Mouse (Mus musculus): Measurements from ENCODE around the gene Gm21987.

GRCm38 (mm10) chr16:38363256-38363595, 16.4 kb downstream of the Gm21987 start:
- TF ChIP-seq POLR2A (IDR thresholded peaks at IDR 0.05; ENCODE audit: borderline replicate concordance, extremely low read depth, low read depth, low read length) (no peak), CTCF (IDR thresholded peaks at IDR 0.05; ENCODE audit: insufficient read depth, low read length) (no peak)

Data from lung, adult 2 months (tissue).